Mouse (Mus musculus) brain, adult 10 weeks (tissue): ENCODE results near the gene Gm29735. TPM values are rescaled to one million over a fixed set of nuclear protein-coding genes. Genes with fewer than 3 reads are reported as not detected.

Experiments used
- polyA plus RNA-seq: library from polyadenylated mRNA; stranded (reverse); fragments of 350-450 nt; fragmentation: Illumina TruSeq; extraction: RNeasy Lipid Tissue Mini Kit (QIAGEN cat#74804); gene quantifications from one replicate; pipeline ENCODE4 v1.2.3, GENCODE M21; 2015; ENCODE audit warnings: low read depth, low replicate concordance

Gm29735 gene
- polyA plus RNA-seq: not detected

DNA sequence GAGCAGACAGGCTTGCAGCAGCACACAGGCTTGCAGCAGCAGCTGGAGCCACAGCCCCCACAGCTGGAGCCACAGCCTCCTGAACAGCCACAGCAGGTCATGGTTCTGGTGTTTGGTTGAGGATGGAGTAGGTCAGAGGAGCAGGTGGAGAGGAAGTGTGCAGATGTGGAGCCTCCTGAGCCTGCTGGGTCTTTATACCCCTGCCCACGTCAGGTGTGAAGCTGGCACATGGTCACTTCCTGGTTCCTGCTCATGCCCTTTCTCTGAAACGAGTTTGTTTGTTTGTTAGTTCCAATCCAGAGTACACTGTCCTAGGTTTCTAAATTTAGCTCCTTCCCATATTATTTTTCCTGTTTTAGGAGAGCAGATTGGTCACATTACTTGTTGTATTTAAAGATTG lies at the start of gene Gm29735:
Gene Gm29735 (minus strand): TSS at position 101 of the 400 bp plus-strand sequence.

DNA sequence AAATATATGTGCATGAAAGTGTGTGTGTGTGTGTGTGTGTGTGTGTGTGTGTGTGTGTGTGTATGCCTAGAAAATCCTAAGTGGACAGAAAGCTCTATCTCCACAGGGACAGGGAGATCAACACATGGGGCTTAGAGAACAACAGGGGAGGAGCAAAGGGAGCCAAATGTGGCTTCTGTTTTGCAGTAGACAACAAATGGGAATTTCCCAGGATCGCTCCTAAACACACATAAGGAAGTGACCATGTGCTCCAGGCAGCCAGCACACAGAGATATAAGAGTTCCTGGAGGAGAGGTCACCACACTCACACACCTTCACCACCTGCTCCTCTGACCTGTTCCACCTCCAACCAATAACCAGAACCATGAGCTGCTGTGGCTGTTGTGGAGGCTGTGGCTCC lies 44.2 kb upstream of the Gm29735 start, which contains the start of gene Krtap5-3:
Gene Krtap5-3 (plus strand): TSS at position 301 of the 400 bp plus-strand sequence.

DNA sequence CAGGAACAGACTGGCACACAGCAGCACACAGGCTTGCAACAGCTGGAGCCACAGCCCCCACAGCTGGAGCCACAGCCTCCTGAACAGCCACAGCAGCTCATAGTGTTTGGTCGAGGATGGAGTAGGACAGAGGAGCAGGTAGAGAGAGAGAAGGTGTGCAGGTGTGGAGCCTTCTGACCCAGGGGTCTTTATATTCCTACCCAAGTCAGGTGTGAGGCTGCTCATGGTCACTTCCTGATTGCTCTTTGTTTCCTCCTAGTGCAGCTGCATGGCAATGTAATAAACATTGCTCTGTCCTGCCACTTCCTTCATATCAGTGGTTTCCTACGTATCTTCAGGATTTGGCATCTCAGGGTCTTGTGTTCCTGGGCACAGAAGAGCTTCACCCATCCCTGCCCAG lies 33.4 kb upstream of the Gm29735 start, which contains the start of gene Gm10153:
Gene Gm10153 (minus strand): TSS at position 101 of the 400 bp plus-strand sequence.

DNA sequence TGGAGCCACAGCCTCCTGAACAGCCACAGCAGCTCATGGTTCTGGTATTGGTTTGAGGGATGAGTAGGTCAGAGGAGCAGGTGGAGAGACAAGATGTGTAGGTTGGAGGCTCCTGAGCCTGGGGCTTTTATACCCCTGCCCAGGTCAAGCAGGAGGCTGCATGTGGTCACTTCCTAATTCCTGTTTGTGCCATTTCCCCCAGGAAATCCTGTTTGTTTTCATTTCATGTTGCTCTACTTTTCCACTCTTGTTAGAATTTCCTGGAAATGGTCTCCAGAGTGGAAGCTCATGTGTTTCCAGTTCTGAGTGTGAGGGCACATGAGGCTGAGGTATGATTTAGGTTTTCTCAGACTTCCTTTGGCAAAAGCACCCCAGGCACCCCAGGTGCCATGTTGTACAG lies 19.0 kb upstream of the Gm29735 start, which contains the start of gene Krtap5-2:
Gene Krtap5-2 (minus strand): TSS at position 101 of the 400 bp plus-strand sequence.

DNA sequence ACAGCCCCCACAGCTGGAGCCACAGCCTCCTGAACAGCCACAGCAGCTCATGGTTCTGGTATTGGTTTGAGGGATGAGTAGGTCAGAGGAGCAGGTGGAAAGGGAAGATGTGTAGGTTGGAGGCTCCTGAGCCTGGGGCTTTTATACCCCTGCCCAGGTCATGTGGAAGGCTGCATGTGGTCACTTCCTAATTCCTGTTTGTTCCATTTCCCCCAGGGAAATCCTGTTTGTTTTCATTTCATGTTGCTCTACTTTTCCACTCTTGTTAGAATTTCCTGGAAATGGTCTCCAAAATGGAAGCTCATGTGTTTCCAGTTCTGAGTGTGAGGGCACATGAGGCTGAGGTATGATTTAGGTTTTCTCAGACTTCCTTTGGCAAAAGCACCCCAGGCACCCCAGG lies 8.7 kb upstream of the Gm29735 start, which contains the start of gene Gm4553:
Gene Gm4553 (minus strand): TSS at position 101 of the 400 bp plus-strand sequence.

DNA sequence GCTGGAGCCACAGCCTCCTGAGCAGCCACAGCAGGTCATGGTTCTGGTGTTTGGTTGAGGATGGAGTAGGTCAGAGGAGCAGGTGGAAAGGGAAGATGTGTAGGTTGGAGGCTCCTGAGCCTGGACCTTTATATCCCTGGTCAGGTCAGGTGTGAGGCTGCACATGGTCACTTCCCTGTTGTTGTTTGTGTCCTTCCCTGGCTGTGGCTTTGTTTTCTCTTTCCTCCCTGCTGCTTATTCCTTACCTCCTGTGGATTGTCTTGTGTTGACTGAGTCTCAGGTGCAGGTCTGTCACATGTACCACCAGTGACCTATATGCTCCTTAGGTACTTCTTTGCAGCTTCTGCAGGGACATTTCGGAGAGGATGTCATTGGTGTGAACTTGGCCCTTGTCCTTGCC lies 12.4 kb downstream of the Gm29735 start, which contains the start of gene Gm45337:
Gene Gm45337 (minus strand): TSS at position 101 of the 400 bp plus-strand sequence.

GRCm38 (mm10) chr7:142135934-142136333 lies 21.0 kb downstream of the Gm29735 start, which contains the start of gene Gm39115:
Gene Gm39115 (minus strand): TSS chr7:142136034.

GRCm38 (mm10) chr7:142120629-142121028 lies 36.3 kb downstream of the Gm29735 start, which contains the start of gene Gm45618:
Gene Gm45618 (minus strand): TSS chr7:142120729.

Other genes with a start within 250 kb of the Gm29735 start
- gene Tollip, start 238.6 kb downstream of the Gm29735 start, polyA plus RNA-seq: 111 TPM
- gene Brsk2, start 207.4 kb downstream of the Gm29735 start, polyA plus RNA-seq: 129 TPM
- 41.2 TPM for gene Mob2, start 96.0 kb downstream of the Gm29735 start, polyA plus RNA-seq
- 63.5 TPM for gene Dusp8, start 61.3 kb downstream of the Gm29735 start, polyA plus RNA-seq
- not detected for gene Gm45618, start 36.4 kb downstream of the Gm29735 start, polyA plus RNA-seq
- gene Gm39115, start 21.1 kb downstream of the Gm29735 start, polyA plus RNA-seq: not detected
- gene Gm45337, start 12.5 kb downstream of the Gm29735 start, polyA plus RNA-seq: not detected
- not detected for gene Gm4553, start 8.6 kb upstream of the Gm29735 start, polyA plus RNA-seq
- gene Krtap5-2, start 18.9 kb upstream of the Gm29735 start, polyA plus RNA-seq: not detected
- not detected for gene Gm10153, start 33.3 kb upstream of the Gm29735 start, polyA plus RNA-seq
- not detected for gene Krtap5-3, start 44.3 kb upstream of the Gm29735 start, polyA plus RNA-seq
- gene Gm7579, start 54.7 kb upstream of the Gm29735 start, polyA plus RNA-seq: not detected
- not detected for gene Krtap5-5, start 72.9 kb upstream of the Gm29735 start, polyA plus RNA-seq
- not detected for gene Gm40460, start 84.0 kb upstream of the Gm29735 start, polyA plus RNA-seq
- not detected for gene Gm2431, start 101.2 kb upstream of the Gm29735 start, polyA plus RNA-seq
- gene Gm4559, start 117.2 kb upstream of the Gm29735 start, polyA plus RNA-seq: not detected
- not detected for gene Krtap5-1, start 140.0 kb upstream of the Gm29735 start, polyA plus RNA-seq
- not detected for gene Krtap5-4, start 146.4 kb upstream of the Gm29735 start, polyA plus RNA-seq
- 36.7 TPM for gene Ifitm10, start 216.6 kb upstream of the Gm29735 start, polyA plus RNA-seq
- gene Gm49369, start 225.6 kb upstream of the Gm29735 start, polyA plus RNA-seq: not detected
- gene Ctsd, start 230.9 kb upstream of the Gm29735 start, polyA plus RNA-seq: 492 TPM